Mouse (Mus musculus) embryonic facial prominence, embryonic 12.5 days (tissue): ENCODE results near the gene Slc35c1. TPM values are rescaled to one million over a fixed set of nuclear protein-coding genes. Genes with fewer than 3 reads are reported as not detected.

Experiments
- polyA plus RNA-seq: library from polyadenylated mRNA; unstranded; fragments of >200 nt; fragmentation: Nextera tagmentation; extraction: Ambion mirVana; gene quantifications from 2 replicates; pipeline ENCODE4 v1.2.1, GENCODE M21; 2016

Gene Slc35c1
- polyA plus RNA-seq, 1 experiment from 2014 or later: 10.2 TPM

Other genes with a start within 250 kb of the Slc35c1 start
- 18.4 and 19.7 TPM in 2 replicates for gene Pex16, start 85.9 kb downstream of the Slc35c1 start, polyA plus RNA-seq
- gene Large2, start 85.7 kb downstream of the Slc35c1 start, polyA plus RNA-seq: 10.3 and 10.5 TPM in 2 replicates
- 4.7 and 5.4 TPM in 2 replicates for gene 1700029I15Rik, start 78.0 kb downstream of the Slc35c1 start, polyA plus RNA-seq
- 49.0 and 55.8 TPM in 2 replicates for gene Mapk8ip1, start 59.3 kb downstream of the Slc35c1 start, polyA plus RNA-seq
- 28.8 and 29.7 TPM in 2 replicates for gene Cry2, start 26.5 kb downstream of the Slc35c1 start, polyA plus RNA-seq
- gene Chst1, start 139.2 kb upstream of the Slc35c1 start, polyA plus RNA-seq: 7.9 and 8.5 TPM in 2 replicates